Mouse (Mus musculus): ENCODE measurements around the gene Pxk. TPM values are rescaled to one million over a fixed set of nuclear protein-coding genes. Genes with fewer than 3 reads are reported as not detected.

Gene Pxk
- polyA plus RNA-seq, 1 experiment: 66.7 TPM

DNA sequence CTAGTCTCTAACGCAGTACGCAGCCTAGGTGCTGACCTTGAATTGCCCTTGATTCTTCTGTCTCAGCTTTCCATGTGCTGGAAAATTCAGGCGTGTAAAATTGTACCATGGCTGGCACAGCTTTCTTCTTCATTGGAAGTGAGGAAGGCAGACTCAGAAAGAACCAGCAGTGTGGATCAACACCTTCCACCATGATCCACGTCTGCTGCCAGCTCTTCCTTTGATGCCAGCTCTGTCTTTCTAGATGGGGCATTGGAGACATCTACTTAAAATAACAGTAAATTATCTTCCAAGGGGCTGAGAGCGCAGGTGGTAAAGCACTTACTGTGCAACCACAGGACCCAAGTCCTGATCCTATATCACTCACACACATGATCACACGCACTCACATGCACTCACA is 94.7 kb downstream of the Pxk start:
- 85% methylated on average over 6 of the region's 6 CpGs for WGBS

DNA sequence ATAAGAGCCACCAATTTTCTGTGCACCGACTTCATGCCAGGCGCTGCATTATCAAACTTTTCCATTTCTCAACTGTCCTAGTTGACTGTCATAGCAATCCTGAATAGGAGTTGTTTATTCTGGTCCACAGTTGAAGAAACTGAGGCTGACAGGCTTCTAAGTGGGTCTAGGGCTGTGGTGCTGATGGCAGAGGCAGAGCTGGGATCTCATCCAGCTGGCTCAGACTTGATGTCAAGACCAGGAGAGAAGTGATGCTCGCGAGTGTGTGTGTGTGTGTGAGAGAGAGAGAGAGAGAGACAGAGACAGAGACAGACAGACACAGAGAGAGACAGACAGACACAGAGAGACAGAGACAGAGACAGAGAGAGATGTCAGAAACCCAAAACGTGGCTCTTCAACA is 102.8 kb downstream of the Pxk start:
- WGBS: 25% methylated on average over 5 of the region's 5 CpGs
- H3K4me1 ChIP-seq (ENCODE audit: control insufficient read depth, insufficient read depth, low read length): no peaks in the 10 kb centered on the region
- DNase-seq: no peak
- no peak overlapping the region for H3K27ac ChIP-seq (ENCODE audit: insufficient read depth, low read length)
- H3K27me3 ChIP-seq (ENCODE audit: control insufficient read depth, insufficient read depth, low read length): no peaks in the 10 kb centered on the region
- TF ChIP-seq CTCF (IDR thresholded peaks at IDR 0.05; ENCODE audit: borderline replicate concordance, insufficient read depth, low read depth, low read length) (no peak), POLR2A (IDR thresholded peaks at IDR 0.05; ENCODE audit: borderline replicate concordance, insufficient read depth, low read length) (no peak)
- H3K4me3 ChIP-seq (replicated peaks; ENCODE audit: insufficient read depth, low read depth, low read length): no peak overlapping the region

More for the DNA sequence above, 94.7 kb downstream of the Pxk start:
- H3K4me1 ChIP-seq (ENCODE audit: control insufficient read depth, insufficient read depth, low read length): no peaks in the 10 kb centered on the region
- no peak overlapping the region for H3K4me3 ChIP-seq (replicated peaks; ENCODE audit: insufficient read depth, low read depth, low read length)
- no peak overlapping the region for H3K27ac ChIP-seq (ENCODE audit: insufficient read depth, low read length)
- no peak for DNase-seq
- H3K27me3 ChIP-seq (ENCODE audit: control insufficient read depth, insufficient read depth, low read length): no peaks in the 10 kb centered on the region
- TF ChIP-seq POLR2A (IDR thresholded peaks at IDR 0.05; ENCODE audit: borderline replicate concordance, insufficient read depth, low read length) (no peak), CTCF (IDR thresholded peaks at IDR 0.05; ENCODE audit: borderline replicate concordance, insufficient read depth, low read depth, low read length) (no peak)

DNA sequence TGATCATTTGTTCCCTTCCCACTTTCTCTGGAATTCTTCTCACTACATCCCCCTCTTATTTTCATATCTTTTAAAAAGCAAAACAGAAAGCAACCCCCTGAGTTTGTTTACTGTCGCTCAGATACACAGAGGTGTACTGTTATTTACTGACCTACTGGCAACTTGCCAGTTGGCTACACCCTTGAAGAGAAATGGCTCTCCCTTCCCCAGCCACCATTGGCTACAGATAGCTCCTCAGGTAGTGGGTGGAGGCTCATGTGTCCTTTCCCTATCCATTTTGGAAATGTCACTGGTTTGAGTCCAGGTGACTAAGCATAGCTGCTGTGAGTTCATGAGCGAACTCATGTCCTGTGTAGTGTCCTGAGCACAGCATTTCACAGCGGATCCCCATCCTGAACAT is 103.7 kb downstream of the Pxk start:
- WGBS: 67% methylated on average over 3 of the region's 3 CpGs
- Histone ChIP-seq H3K27ac (ENCODE audit: insufficient read depth, low read length) (no peak overlapping the region), H3K4me1 (ENCODE audit: control insufficient read depth, insufficient read depth, low read length) (no peaks in the 10 kb centered on the region), H3K27me3 (ENCODE audit: control insufficient read depth, insufficient read depth, low read length) (no peaks in the 10 kb centered on the region), H3K4me3 (replicated peaks; ENCODE audit: insufficient read depth, low read depth, low read length) (no peak overlapping the region)
- no peak for DNase-seq
- TF ChIP-seq POLR2A (IDR thresholded peaks at IDR 0.05; ENCODE audit: borderline replicate concordance, insufficient read depth, low read length) (no peak), CTCF (IDR thresholded peaks at IDR 0.05; ENCODE audit: borderline replicate concordance, insufficient read depth, low read depth, low read length) (no peak)

DNA sequence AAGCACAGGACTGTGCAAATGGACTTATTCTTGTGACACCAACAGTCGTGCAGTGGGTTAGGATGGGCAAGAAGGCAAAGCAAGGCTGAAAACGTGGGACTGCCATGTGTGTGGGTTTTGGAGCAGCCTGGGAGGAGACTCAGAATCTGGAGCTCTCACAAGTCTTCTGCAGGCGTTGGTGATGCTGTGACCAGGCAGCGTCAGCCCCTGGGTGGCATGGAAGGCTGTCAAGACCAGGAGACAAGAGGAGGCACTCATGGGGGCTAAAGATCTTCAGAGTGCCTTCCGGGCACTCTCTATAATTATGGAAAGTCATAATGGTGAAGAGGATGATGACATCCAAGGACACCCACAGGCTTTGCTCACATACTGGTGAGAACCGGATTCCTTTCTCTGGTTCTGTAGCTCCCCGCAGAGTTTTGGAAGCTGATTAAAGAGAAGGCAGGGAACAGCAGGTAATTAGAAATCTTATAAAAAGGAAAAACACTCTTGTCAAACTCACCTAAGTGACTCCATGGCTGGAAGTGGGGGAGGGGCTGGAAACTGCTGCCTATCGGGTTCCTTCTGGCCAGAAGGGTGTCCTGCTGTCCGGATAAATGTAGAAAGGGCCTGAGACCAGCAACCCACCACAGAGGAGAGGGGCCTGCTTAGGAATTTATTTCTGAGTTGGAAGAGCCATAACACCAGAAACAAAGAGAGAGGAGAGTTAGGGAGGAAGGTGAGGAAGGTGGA is 108.3 kb downstream of the Pxk start:
- no peak for DNase-seq

DNA sequence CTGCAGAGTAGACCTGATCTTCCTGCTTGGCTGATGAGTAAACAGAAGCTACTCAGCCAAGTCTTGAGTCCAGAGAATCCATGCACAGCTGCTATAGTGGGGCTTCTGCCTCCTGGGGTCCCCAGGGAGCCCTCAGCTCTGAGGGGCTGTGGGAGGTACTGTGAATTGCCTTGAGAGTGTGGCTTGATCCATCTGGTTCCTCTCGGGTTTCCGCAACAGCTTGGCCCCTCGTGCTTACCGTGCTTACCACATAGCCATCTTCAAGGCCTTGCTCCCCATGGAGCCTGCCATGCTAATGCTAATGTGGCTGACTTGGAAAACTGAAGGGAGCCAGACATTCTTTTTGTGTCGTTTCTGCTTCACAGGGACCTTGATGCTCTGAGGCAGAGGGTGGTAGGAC is 109.1 kb downstream of the Pxk start:
- H3K4me1 ChIP-seq (ENCODE audit: control insufficient read depth, insufficient read depth, low read length): peaks cover 9% of the 10 kb centered on the region
- no peak for DNase-seq
- WGBS: 43% methylated on average over 5 of the region's 5 CpGs
- TF ChIP-seq CTCF (IDR thresholded peaks at IDR 0.05; ENCODE audit: borderline replicate concordance, insufficient read depth, low read depth, low read length): no peak
- no peak for TF ChIP-seq POLR2A (IDR thresholded peaks at IDR 0.05; ENCODE audit: borderline replicate concordance, insufficient read depth, low read length)
- no peak overlapping the region for H3K27ac ChIP-seq (ENCODE audit: insufficient read depth, low read length)
- H3K4me3 ChIP-seq (replicated peaks; ENCODE audit: insufficient read depth, low read depth, low read length): no peak overlapping the region
- no peaks in the 10 kb centered on the region for H3K27me3 ChIP-seq (ENCODE audit: control insufficient read depth, insufficient read depth, low read length)

More for the DNA sequence above, 108.3 kb downstream of the Pxk start:
- WGBS: 52% methylated on average over 9 of the region's 9 CpGs
- TF ChIP-seq CTCF (IDR thresholded peaks at IDR 0.05; ENCODE audit: borderline replicate concordance, insufficient read depth, low read depth, low read length) (no peak), POLR2A (IDR thresholded peaks at IDR 0.05; ENCODE audit: borderline replicate concordance, insufficient read depth, low read length) (no peak)
- H3K27ac ChIP-seq (ENCODE audit: insufficient read depth, low read length): no peak overlapping the region
- no peaks in the 10 kb centered on the region for H3K27me3 ChIP-seq (ENCODE audit: control insufficient read depth, insufficient read depth, low read length)
- H3K4me1 ChIP-seq (ENCODE audit: control insufficient read depth, insufficient read depth, low read length): peaks cover 9% of the 10 kb centered on the region
- no peak overlapping the region for H3K4me3 ChIP-seq (replicated peaks; ENCODE audit: insufficient read depth, low read depth, low read length)

DNA sequence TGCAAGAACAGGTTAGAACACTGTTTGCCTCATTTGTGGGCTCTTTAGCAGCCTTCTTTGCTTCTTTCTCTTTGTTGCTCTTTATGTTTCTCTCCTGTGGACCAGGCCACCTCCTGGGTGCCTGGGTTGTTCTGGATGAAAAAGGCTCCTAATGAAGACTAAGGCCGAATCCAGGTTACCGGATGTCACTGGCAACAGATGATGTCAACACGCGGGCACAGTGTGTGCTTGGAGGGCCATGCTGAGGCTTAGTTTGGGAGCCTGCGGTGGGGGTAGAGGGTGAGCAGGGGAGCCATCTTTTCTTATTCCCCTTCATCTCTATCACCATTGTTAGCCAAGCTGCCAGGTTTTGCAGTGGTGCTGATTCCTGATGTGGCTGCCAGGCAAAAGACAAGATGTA is 109.5 kb downstream of the Pxk start:
- H3K4me1 ChIP-seq (ENCODE audit: control insufficient read depth, insufficient read depth, low read length): peaks cover 9% of the 10 kb centered on the region

DNA sequence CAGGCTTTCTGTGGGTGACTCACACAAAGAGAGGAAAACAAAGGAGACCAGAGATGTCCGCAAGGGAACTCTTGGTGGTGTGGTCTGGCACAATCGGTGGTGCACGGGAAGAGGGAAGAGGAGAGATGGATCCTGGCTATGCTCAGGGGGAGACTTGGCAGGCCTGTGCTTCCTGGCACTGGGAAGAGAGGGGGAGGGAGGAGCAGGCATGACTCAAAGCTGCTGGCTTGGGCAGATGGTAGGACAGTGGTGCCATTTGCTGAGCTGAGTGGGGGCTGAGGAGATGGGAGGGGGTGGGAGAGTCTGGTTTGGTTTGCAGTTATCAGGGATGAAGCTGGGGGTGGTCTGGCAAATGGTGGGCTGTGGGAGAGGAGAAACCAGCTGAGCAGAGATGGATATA is 110.9 kb downstream of the Pxk start:
- Histone ChIP-seq H3K4me3 (replicated peaks; ENCODE audit: insufficient read depth, low read depth, low read length) (no peak overlapping the region), H3K4me1 (ENCODE audit: control insufficient read depth, insufficient read depth, low read length) (peaks cover 9% of the 10 kb centered on the region), H3K27me3 (ENCODE audit: control insufficient read depth, insufficient read depth, low read length) (no peaks in the 10 kb centered on the region), H3K27ac (ENCODE audit: insufficient read depth, low read length) (no peak overlapping the region)
- TF ChIP-seq POLR2A (IDR thresholded peaks at IDR 0.05; ENCODE audit: borderline replicate concordance, insufficient read depth, low read length): no peak
- TF ChIP-seq CTCF (IDR thresholded peaks at IDR 0.05; ENCODE audit: borderline replicate concordance, insufficient read depth, low read depth, low read length): no peak
- peak; percentile 49 to 68 for DNase-seq
- WGBS: 15% methylated on average over 3 of the region's 3 CpGs

More for the DNA sequence above, 109.5 kb downstream of the Pxk start:
- no peak for DNase-seq
- no peak for TF ChIP-seq CTCF (IDR thresholded peaks at IDR 0.05; ENCODE audit: borderline replicate concordance, insufficient read depth, low read depth, low read length)
- no peak for TF ChIP-seq POLR2A (IDR thresholded peaks at IDR 0.05; ENCODE audit: borderline replicate concordance, insufficient read depth, low read length)
- 63% methylated on average over 5 of the region's 5 CpGs for WGBS
- H3K27me3 ChIP-seq (ENCODE audit: control insufficient read depth, insufficient read depth, low read length): no peaks in the 10 kb centered on the region
- no peak overlapping the region for H3K4me3 ChIP-seq (replicated peaks; ENCODE audit: insufficient read depth, low read depth, low read length)
- no peak overlapping the region for H3K27ac ChIP-seq (ENCODE audit: insufficient read depth, low read length)

DNA sequence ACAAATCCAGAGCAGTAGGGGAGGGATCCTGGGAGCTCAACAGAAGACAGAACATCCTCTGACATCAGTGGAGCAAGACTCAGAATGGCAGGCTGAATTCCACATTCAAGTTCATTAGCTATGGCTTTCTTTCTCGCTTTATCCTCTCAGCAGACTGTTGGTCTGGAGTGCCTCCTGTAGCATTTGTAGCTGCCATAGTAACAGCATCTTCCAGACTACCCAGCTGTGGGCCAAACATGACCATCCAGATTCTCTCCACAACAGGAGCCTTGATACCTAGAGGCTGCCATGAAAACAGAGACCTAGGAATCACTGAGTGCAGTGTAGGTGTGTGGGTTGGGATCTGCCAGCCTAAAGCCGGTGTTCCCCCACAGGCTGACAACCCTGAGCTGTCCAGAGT is 111.9 kb downstream of the Pxk start:
- Histone ChIP-seq H3K27ac (ENCODE audit: insufficient read depth, low read length) (no peak overlapping the region), H3K4me3 (replicated peaks; ENCODE audit: insufficient read depth, low read depth, low read length) (no peak overlapping the region), H3K4me1 (ENCODE audit: control insufficient read depth, insufficient read depth, low read length) (peaks cover 9% of the 10 kb centered on the region), H3K27me3 (ENCODE audit: control insufficient read depth, insufficient read depth, low read length) (no peaks in the 10 kb centered on the region)
- TF ChIP-seq POLR2A (IDR thresholded peaks at IDR 0.05; ENCODE audit: borderline replicate concordance, insufficient read depth, low read length) (no peak), CTCF (IDR thresholded peaks at IDR 0.05; ENCODE audit: borderline replicate concordance, insufficient read depth, low read depth, low read length) (no peak)
- no peak for DNase-seq
- 95% methylated on average over 2 of the region's 2 CpGs for WGBS

Data from cerebellum, adult 2 months (tissue).